Mouse (Mus musculus): ENCODE results near the gene Olfr661.

The Olfr661 gene

GRCm38 (mm10) chr7:104686201-104686600 is at the start of gene Olfr661:
Olfr661 (plus strand) TSS chr7:104686501.
- DNase-seq (ENCODE audit: low spot score in 2 of 2): no peak

GRCm38 (mm10) chr7:104646841-104647482 is 39.3 kb upstream of the Olfr661 start, which contains the start of gene Olfr658:
Olfr658 (minus strand) TSS chr7:104647305.
- DNase-seq (ENCODE audit: low spot score in 2 of 2): peak; percentile 7 to 10

GRCm38 (mm10) chr7:104666453-104666852 is 19.8 kb upstream of the Olfr661 start, which contains the start of gene Olfr659:
Olfr659 (plus strand) TSS chr7:104666753.
- DNase-seq (ENCODE audit: low spot score in 2 of 2): no peak

All from frontal cortex, postnatal 25 days (tissue).